Mouse (Mus musculus): ENCODE measurements around the gene Gm21985.

DNA sequence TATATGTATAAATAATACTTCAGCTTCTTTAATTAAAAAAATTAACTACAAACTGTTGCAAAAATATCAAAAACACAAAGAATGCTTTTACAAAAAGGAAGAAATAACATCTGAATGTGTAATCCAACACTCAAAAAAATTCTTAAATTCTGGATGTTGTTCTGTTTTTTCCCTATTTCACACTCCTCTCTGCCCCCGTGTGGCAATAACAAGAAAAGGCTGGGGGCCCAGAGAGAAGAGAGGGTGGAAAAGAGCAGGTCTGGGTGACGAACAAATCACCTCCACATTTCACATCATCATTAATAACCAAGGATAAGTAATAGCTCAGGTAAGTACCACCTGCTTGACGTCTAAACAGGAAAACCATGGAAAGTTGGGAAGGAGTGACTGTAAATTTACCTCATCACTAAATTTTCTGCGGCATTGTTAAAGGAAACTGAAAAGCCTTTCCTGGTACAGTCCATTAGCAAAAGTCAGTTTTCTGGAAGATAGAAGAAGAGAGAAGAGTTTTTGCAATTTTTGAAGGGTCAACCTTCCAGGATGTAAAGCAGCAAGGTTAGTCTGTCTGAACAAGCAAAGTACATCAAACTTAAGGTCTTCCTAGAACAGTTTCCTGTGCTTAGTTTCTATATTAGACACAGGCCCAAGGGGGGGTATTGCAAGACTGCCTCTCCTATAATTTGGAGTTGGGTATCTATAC lies 183.6 kb downstream of the Gm21985 start:
- TF ChIP-seq TAL1 (IDR thresholded peaks at IDR 0.05; ENCODE audit: low read length) (no peak), GATA1 (IDR thresholded peaks at IDR 0.05; ENCODE audit: low read length) (no peak)
